Mouse (Mus musculus): ENCODE data around the gene Prkce. TPM values are rescaled to one million over a fixed set of nuclear protein-coding genes. Genes with fewer than 3 reads are reported as not detected.
A peak's percentile ranks its signal among the peaks of the same experiment; 100 is the strongest.

Gene Prkce
- polyA plus RNA-seq, 1 experiment from 2014 or later = 6.7 TPM

DNA sequence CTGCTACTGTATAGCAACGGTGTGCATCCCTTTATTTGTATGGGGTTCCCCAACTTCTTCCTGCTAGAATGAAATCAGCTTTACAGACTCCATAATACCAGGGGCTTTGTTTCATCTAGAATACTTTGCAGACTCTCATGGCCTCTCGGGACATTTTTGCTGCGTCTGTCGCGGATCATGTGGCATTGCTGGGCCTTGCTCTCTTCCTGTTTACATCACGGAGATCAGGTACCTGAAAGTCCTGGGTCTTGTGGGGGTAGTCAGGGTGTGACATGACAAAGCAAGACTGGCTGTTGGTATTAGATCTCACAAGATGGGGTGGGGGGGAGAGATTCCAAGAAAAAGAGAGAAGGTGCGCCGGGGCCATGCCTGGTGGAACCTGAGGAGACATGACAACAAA, 102.1 kb downstream of the Prkce start:
- H3K4me2 ChIP-seq = no peak overlapping the region
- H3K36me3 ChIP-seq = no peaks in the 10 kb centered on the region
- no peak overlapping the region for H3K27ac ChIP-seq
- peaks cover 8% of the 10 kb centered on the region for H3K4me1 ChIP-seq
- WGBS = 88% methylated on average over 8 of the region's 8 CpGs
- H3K4me3 ChIP-seq = no peak overlapping the region
- H3K27me3 ChIP-seq = no peaks in the 10 kb centered on the region
- H3K9me3 ChIP-seq = no peaks in the 10 kb centered on the region
- no peak overlapping the region for H3K9ac ChIP-seq
- no peak for ATAC-seq (ENCODE audit: borderline replicate concordance, extremely low read depth, low FRiP score, low TSS enrichment)

DNA sequence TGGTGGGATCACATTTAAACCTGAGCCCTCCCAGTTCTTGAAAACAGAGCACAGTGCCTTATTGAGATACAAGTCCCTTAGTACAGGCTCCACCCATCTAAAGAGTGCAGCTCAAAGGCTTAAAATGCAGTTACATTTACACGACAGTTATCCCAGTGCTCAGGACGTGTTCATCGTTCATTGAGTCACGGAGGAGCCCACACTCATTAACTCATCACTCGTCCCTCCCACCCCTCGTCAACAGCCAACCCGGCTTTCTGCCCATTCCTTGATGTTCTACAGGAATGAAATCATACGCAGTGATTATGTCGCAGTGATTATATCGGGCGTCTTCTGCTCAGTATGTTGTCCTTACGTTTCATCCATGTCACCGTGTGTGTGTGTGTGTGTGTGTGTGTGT, 102.9 kb downstream of the Prkce start:
- no peaks in the 10 kb centered on the region for H3K27me3 ChIP-seq
- no peak overlapping the region for H3K9ac ChIP-seq
- peaks cover 8% of the 10 kb centered on the region for H3K4me1 ChIP-seq
- no peak for ATAC-seq (ENCODE audit: borderline replicate concordance, extremely low read depth, low FRiP score, low TSS enrichment)
- no peaks in the 10 kb centered on the region for H3K36me3 ChIP-seq
- H3K27ac ChIP-seq = no peak overlapping the region
- no peak overlapping the region for H3K4me3 ChIP-seq
- no peaks in the 10 kb centered on the region for H3K9me3 ChIP-seq
- 80% methylated on average over 13 of the region's 13 CpGs for WGBS
- no peak overlapping the region for H3K4me2 ChIP-seq

DNA sequence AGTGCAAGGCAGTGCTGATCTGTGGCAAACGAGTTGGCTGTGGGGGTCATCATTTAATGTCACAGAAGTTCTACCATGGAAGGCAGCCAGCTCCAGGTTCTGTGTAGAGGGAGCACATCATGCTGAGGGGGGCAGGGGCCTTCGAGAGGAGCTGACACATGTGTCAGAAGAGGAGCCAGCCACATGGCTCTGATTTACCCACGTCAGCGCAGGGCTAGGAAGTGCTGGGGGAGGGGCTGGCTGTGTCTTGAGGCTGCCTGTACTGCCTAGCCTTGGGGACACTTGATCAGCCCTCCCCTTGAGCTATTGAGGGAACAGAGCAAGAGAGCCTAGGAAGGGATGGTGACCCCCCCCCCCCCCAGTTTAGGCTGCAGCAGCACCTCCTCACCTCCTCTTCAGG, 103.7 kb downstream of the Prkce start:
- ATAC-seq (ENCODE audit: borderline replicate concordance, extremely low read depth, low FRiP score, low TSS enrichment) = peak; percentile 73; the same call in 1 of the 2 replicates
- Histone ChIP-seq H3K27ac (no peak overlapping the region), H3K9me3 (no peaks in the 10 kb centered on the region), H3K4me1 (peaks cover 8% of the 10 kb centered on the region), H3K9ac (no peak overlapping the region), H3K4me3 (no peak overlapping the region), H3K27me3 (no peaks in the 10 kb centered on the region), H3K4me2 (no peak overlapping the region), H3K36me3 (no peaks in the 10 kb centered on the region)
- 22% methylated on average over 4 of the region's 4 CpGs for WGBS

DNA sequence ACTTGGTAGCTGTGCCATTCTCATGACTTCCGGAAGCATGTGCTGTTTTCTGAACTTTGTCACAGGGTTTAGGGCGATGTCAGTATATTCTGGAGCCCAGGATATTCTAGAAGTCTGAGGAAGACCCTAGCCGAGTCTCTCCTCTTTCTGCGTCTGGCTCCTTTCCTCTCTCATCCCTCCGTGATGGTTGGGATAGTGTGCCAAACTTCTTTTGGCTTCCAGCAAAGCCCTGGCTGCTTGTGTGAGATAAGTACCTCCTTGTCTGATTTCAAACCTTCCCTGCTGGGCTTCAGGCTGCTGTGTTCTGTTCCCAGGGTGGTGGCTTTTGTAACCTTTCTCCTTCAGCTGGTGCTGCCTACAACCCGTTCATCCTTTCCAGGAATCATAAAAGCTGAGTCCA, 105.4 kb downstream of the Prkce start:
- no peaks in the 10 kb centered on the region for H3K27me3 ChIP-seq
- no peak overlapping the region for H3K4me3 ChIP-seq
- H3K9me3 ChIP-seq = no peaks in the 10 kb centered on the region
- WGBS = 54% methylated on average over 6 of the region's 6 CpGs
- H3K4me2 ChIP-seq = no peak overlapping the region
- peaks cover 20% of the 10 kb centered on the region for H3K4me1 ChIP-seq
- no peak for ATAC-seq (ENCODE audit: borderline replicate concordance, extremely low read depth, low FRiP score, low TSS enrichment)
- no peak overlapping the region for H3K27ac ChIP-seq
- no peak overlapping the region for H3K9ac ChIP-seq
- no peaks in the 10 kb centered on the region for H3K36me3 ChIP-seq

DNA sequence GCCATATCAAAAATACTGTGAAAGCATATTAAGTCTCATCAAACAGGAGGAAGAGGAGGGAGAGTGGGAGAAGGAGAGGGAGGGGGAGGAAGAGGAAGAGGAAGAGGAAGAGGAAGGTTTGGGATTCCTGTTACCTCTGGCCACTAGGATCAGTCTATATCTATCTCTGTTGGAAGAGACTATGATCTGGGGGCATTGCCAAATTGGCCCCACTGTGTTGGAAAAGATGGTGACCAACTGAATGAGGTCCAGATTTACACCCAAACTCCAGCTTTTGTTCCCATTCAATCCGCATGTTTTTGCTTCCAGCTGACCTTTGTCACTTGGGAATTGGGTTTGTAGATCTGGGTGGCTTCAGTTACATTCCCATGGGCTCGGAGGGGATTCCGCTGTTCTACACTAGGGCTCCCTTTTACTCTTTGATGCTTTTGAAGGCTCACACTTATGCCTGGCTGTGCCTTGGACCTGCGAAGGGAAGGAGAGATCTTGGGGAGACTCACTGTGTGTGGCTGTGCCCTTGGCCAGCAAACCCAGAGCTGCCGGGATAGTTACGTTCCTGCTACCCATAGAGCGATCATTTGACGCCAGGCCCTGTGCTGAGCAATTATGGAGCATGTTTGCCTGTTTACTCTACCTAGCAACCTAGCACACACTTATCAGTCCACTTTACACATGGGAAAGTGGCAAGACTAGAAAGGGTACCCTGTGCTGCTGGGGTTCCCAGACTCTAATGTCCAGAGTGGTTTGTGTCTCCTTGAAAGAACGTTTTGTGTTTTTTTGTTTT, 106.2 kb downstream of the Prkce start:
- 80% methylated on average over 9 of the region's 9 CpGs for WGBS
- H3K4me3 ChIP-seq = no peak overlapping the region
- no peaks in the 10 kb centered on the region for H3K9me3 ChIP-seq
- H3K4me2 ChIP-seq = no peak overlapping the region
- H3K27ac ChIP-seq = no peak overlapping the region
- H3K27me3 ChIP-seq = no peaks in the 10 kb centered on the region
- peaks cover 24% of the 10 kb centered on the region for H3K4me1 ChIP-seq
- H3K9ac ChIP-seq = no peak overlapping the region
- no peak for ATAC-seq (ENCODE audit: borderline replicate concordance, extremely low read depth, low FRiP score, low TSS enrichment)
- H3K36me3 ChIP-seq = no peaks in the 10 kb centered on the region

DNA sequence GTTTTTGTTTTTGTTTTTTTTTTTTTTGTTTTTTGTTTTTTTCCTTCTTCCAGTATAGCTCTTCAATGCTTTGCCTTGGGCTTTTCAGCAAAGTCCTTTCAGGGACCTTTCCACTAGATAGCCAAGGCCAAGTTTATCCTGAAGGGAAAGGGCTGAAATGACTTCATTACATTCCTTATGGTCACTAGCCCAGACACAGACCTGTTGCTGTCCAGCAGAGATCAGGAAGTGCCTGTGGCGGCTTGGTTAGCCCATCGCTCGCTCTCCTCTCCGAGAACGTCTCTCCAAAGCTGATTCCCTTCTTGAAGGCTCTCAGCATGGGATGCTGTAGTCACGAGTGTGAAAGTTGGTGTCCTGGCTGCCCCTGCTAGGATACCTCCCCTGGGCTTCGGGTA, 106.8 kb downstream of the Prkce start:
- H3K9me3 ChIP-seq = no peaks in the 10 kb centered on the region
- no peak overlapping the region for H3K27ac ChIP-seq
- ATAC-seq (ENCODE audit: borderline replicate concordance, extremely low read depth, low FRiP score, low TSS enrichment) = no peak
- no peaks in the 10 kb centered on the region for H3K27me3 ChIP-seq
- H3K9ac ChIP-seq = no peak overlapping the region
- H3K36me3 ChIP-seq = no peaks in the 10 kb centered on the region
- H3K4me3 ChIP-seq = no peak overlapping the region
- H3K4me2 ChIP-seq = no peak overlapping the region
- 65% methylated on average over 7 of the region's 7 CpGs for WGBS
- H3K4me1 ChIP-seq = peaks cover 24% of the 10 kb centered on the region

DNA sequence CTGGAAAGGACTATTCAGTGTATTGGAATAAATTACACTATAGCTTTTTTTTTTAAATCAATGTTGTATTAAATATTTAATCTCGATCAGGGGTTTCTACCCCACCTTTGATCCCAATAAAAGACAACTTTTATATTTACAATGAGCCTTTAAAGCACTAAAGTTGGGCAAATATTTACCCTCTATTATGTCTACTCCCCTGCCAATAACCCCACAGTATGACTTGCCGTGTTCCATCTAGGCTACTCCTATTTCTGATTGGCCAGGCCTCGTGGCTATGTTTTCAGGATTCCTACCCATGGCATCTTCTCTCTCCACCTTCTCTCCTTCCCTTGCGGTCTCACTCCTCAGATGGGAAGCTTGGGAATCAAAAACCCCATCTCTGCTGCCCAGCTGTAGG, 108.8 kb downstream of the Prkce start:
- 77% methylated on average over 4 of the region's 4 CpGs for WGBS
- Histone ChIP-seq H3K27ac (no peak overlapping the region), H3K9ac (no peak overlapping the region), H3K4me2 (no peak overlapping the region), H3K4me1 (peaks cover 37% of the 10 kb centered on the region), H3K4me3 (no peak overlapping the region), H3K9me3 (no peaks in the 10 kb centered on the region), H3K36me3 (no peaks in the 10 kb centered on the region), H3K27me3 (no peaks in the 10 kb centered on the region)
- ATAC-seq (ENCODE audit: borderline replicate concordance, extremely low read depth, low FRiP score, low TSS enrichment) = no peak

DNA sequence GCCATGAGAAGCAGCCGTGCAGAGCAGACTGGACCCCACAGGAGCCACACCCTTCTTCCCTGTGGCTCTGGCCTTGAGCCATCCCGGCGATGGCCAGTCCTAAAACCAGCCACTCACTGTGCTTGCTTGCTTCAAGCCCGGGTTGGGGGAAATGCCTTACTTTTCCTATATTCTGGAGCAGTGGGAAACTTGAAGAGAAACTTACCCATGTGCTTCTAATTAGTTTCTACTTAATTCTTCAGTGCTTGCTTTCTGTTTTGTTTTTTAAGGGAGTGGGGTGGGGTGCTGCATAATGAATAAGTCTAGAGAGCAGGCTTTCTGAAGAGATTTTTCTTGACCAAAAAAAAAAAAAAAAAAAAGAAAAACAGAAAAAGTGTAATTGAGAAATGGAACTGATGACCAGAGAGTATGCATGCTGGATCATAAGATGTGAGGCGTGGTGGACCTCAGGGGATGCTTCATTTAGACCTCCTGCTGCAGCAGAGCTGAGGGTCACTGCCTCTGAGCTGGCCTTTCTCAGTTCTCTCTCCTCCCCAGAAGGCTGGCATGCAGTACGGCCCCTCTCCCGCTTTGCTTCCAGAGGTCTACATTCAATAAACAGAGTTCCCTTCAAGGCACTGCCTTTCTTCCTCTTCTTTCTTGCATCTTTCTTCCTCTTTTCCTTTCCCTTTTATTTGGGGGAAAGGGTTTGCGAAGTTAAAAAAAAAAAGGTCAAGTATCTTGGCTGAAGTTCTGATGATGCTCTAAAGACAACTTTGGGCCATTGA, 109.6 kb downstream of the Prkce start:
- no peak for ATAC-seq (ENCODE audit: borderline replicate concordance, extremely low read depth, low FRiP score, low TSS enrichment)
- H3K36me3 ChIP-seq = no peaks in the 10 kb centered on the region
- H3K4me2 ChIP-seq = no peak overlapping the region
- H3K9me3 ChIP-seq = no peaks in the 10 kb centered on the region
- H3K4me3 ChIP-seq = no peak overlapping the region
- H3K9ac ChIP-seq = no peak overlapping the region
- no peaks in the 10 kb centered on the region for H3K27me3 ChIP-seq
- WGBS = 62% methylated on average over 8 of the region's 8 CpGs
- H3K4me1 ChIP-seq = peaks cover 38% of the 10 kb centered on the region
- H3K27ac ChIP-seq = 0 out of 2 replicates have a peak overlapping the region, but pooled peaks have one; percentile 1

DNA sequence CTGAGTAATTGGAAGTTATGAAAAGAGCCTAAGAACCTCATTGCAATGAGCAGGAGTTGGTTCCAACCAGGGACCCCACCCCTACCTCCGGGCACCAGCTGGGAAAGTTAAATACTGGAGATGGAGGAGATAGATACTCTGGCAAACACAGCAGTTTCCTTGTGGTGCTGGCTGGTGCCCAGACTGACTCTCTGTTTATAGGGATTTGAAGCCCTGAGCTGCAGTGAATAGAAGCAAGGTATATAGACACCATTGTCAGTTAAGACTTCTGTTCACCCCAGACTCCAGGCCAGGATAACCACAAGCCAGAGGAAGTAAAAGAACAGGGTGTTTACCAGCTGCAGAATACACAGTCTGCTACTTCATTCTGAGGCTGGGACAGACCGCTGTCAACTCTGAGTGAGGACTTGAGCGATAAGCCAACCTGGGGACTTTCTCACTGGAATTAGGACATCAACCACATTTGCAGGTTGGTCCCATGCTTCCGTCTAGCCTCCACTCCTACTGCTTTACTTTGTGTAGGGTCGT, 110.5 kb downstream of the Prkce start:
- no peaks in the 10 kb centered on the region for H3K27me3 ChIP-seq
- peaks cover 38% of the 10 kb centered on the region for H3K4me1 ChIP-seq
- no peak overlapping the region for H3K4me3 ChIP-seq
- 0 out of 2 replicates have a peak overlapping the region, but pooled peaks have one; percentile 1 for H3K27ac ChIP-seq
- WGBS = 68% methylated on average over 5 of the region's 5 CpGs
- H3K9me3 ChIP-seq = no peaks in the 10 kb centered on the region
- no peak overlapping the region for H3K4me2 ChIP-seq
- ATAC-seq (ENCODE audit: borderline replicate concordance, extremely low read depth, low FRiP score, low TSS enrichment) = no peak
- H3K9ac ChIP-seq = no peak overlapping the region
- H3K36me3 ChIP-seq = no peaks in the 10 kb centered on the region

DNA sequence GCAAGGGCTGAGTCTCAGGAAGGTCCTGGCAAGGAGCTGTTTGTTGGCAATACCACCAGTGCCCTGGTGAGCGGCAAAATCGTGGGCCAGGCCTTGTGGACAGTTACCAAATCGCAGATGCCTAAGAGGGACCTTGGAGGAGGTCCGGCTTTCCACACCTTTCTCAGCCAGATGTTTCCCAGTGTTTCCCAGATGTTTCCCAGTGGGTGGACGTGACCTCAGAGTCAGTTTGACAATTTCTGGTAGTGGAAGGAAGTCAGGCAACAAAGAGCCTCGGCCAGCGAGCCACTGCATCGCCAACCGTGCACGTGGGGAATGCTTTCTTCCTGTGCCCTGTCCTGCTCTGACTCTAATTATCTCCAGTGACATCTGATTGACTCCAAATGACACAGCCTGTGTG, 112.2 kb downstream of the Prkce start:
- H3K27ac ChIP-seq = no peak overlapping the region

DNA sequence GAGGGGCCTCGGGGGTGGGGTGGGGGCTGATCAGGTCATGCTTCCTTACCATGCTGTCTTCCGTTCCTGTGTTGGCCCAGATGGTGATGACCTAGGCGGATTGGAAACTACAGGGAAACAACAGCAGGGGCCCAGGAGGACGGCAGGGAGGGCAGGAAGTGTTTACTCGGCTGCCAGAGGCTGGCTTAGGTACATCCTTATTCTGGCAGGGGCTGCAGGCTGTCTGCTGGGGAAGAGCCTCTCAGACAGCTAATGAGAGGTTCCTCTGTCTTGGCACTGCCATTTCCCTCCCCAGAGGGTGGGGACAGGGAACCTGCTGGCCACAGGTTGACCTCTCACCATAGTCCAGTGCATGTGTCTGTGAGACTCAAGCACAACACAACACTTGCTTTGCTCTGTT, 116.2 kb downstream of the Prkce start:
- Histone ChIP-seq H3K36me3 (no peaks in the 10 kb centered on the region), H3K27ac (peak overlapping the region; percentile 55; the same call in 1 of the 2 replicates), H3K27me3 (no peaks in the 10 kb centered on the region), H3K9me3 (no peaks in the 10 kb centered on the region), H3K4me3 (no peak overlapping the region), H3K4me1 (peaks cover 38% of the 10 kb centered on the region), H3K4me2 (no peak overlapping the region), H3K9ac (no peak overlapping the region)
- WGBS = 22% methylated on average over 5 of the region's 5 CpGs
- no peak; the same call in 1 of the 2 replicates for ATAC-seq (ENCODE audit: borderline replicate concordance, extremely low read depth, low FRiP score, low TSS enrichment)

More for the DNA sequence above, 112.2 kb downstream of the Prkce start:
- WGBS = 48% methylated on average over 10 of the region's 10 CpGs
- ATAC-seq (ENCODE audit: borderline replicate concordance, extremely low read depth, low FRiP score, low TSS enrichment) = no peak
- Histone ChIP-seq H3K4me1 (peaks cover 47% of the 10 kb centered on the region), H3K9me3 (no peaks in the 10 kb centered on the region), H3K27me3 (no peaks in the 10 kb centered on the region), H3K4me3 (no peak overlapping the region), H3K4me2 (no peak overlapping the region), H3K36me3 (no peaks in the 10 kb centered on the region), H3K9ac (no peak overlapping the region)

DNA sequence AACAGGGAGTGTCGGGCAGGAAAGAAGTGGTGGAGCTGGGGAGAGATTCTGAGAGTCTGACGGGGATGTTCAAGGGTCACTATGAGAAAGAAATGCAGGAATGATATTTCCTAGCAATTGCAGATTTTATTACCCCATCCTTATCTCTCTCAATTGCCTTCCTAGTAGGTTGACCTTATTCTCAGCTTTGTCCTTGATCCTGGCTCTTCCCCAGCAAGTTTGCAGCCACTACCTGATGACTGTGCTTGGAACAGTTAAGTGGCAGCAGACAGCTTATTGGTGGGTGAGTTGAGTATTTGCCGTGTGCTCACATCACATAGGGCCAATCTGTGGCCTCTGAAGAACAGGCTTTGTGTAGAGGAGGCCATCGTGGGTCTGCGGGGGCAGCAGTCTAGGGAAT, 117.5 kb downstream of the Prkce start:
- WGBS = 78% methylated on average over 5 of the region's 5 CpGs
- no peak for ATAC-seq (ENCODE audit: borderline replicate concordance, extremely low read depth, low FRiP score, low TSS enrichment)

More for the DNA sequence above, 117.5 kb downstream of the Prkce start:
- Histone ChIP-seq H3K27me3 (no peaks in the 10 kb centered on the region), H3K36me3 (no peaks in the 10 kb centered on the region), H3K4me1 (peaks cover 31% of the 10 kb centered on the region), H3K27ac (no peak overlapping the region), H3K9ac (no peak overlapping the region), H3K4me2 (no peak overlapping the region), H3K9me3 (no peaks in the 10 kb centered on the region), H3K4me3 (no peak overlapping the region)
